Mouse (Mus musculus) hindbrain, embryonic 14.5 days (tissue): ENCODE data around the gene Faf1. TPM values are rescaled to one million over a fixed set of nuclear protein-coding genes. Genes with fewer than 3 reads are reported as not detected.

ENCODE experiments used
- ATAC-seq: fragments of 200-750 bp; cut with Nextera tagmentation; 2 replicates; pipeline ENCODE4 v1.8.0; 2017; ENCODE audit warnings: moderate number of reproducible peaks, mild to moderate bottlenecking, moderate TSS enrichment, moderate library complexity; ENCODE audit not compliant: low FRiP score
- DNase-seq: peaks from one replicate; pipeline ENCODE4 v3.0.0-alpha.2; 2015; ENCODE audit warnings: low spot score
- H3K27ac ChIP-seq: fragments of 300-500 bp; sonication (generic); 2 replicates; pipeline ENCODE4 v1.5.1; 2014; ENCODE audit warnings: mild to moderate bottlenecking, moderate library complexity
- H3K27me3 ChIP-seq: fragments of 300-500 bp; sonication (generic); 2 replicates; pipeline ENCODE4 v1.6.1; 2014; ENCODE audit warnings: mild to moderate bottlenecking, low read length, mixed read lengths; ENCODE audit not compliant: control insufficient read depth, insufficient read depth
- H3K36me3 ChIP-seq: fragments of 300-500 bp; sonication (generic); replicated peaks from 2 replicates; pipeline ENCODE4 v1.6.1; 2014; ENCODE audit not compliant: control insufficient read depth, insufficient read depth
- H3K4me1 ChIP-seq: fragments of 300-500 bp; sonication (generic); replicated peaks from 2 replicates; pipeline ENCODE4 v1.6.1; 2014; ENCODE audit warnings: antibody characterized with exemption, low read length, mixed read lengths; ENCODE audit not compliant: control insufficient read depth, insufficient read depth
- H3K4me2 ChIP-seq: fragments of 300-500 bp; sonication (generic); replicated peaks from 2 replicates; pipeline ENCODE4 v1.6.1; 2014; ENCODE audit warnings: mild to moderate bottlenecking, moderate library complexity
- H3K4me3 ChIP-seq: fragments of 300-500 bp; sonication (generic); replicated peaks from 2 replicates; pipeline ENCODE4 v1.5.1; 2014; ENCODE audit warnings: mild to moderate bottlenecking, low read length
- H3K9ac ChIP-seq: fragments of 300-500 bp; sonication (generic); 2 replicates; pipeline ENCODE4 v1.6.1; 2014
- H3K9me3 ChIP-seq: fragments of 300-500 bp; sonication (generic); 2 replicates; pipeline ENCODE4 v1.6.1; 2016; ENCODE audit warnings: low read length; ENCODE audit not compliant: control insufficient read depth
- WGBS: fragments of 180-500 bp; shearing (Covaris S2); extraction: QIAGEN DNeasy Blood & Tissue Kit; methylation state at CpG from one replicate; pipeline ENCODE4 v1.1.7; 2014; 5-methylcytosine and 5-hydroxymethylcytosine counted together
- polyA plus RNA-seq: library from polyadenylated mRNA; unstranded; fragments of >200 nt; fragmentation: Nextera tagmentation; extraction: Ambion mirVana; gene quantifications from 2 replicates; pipeline ENCODE4 v1.2.1, GENCODE M21; 2014

Gene Faf1
- polyA plus RNA-seq, 1 experiment from 2014 or later: 47.1 TPM

- Histone ChIP-seq H3K4me3 (no peak overlapping the region), H3K4me1 (no peaks in the 10 kb centered on the region), H3K9me3 (no peaks in the 10 kb centered on the region), H3K36me3 (peaks cover 5% of the 10 kb centered on the region; the same call in 1 of the 2 replicates), H3K9ac (no peak overlapping the region), H3K27ac (no peak overlapping the region), H3K27me3 (no peaks in the 10 kb centered on the region), H3K4me2 (no peak overlapping the region)
- 70% methylated on average over 1 of the region's 1 CpGs for WGBS
- ATAC-seq (no peak), DNase-seq (no peak)
Measured at GRCm38 (mm10) chr4:109735754-109736153, 59.4 kb downstream of the Faf1 start.

GRCm38 (mm10) chr4:109743984-109744383 lies 67.6 kb downstream of the Faf1 start:
- no peak for DNase-seq

GRCm38 (mm10) chr4:109759031-109759430 lies 82.6 kb downstream of the Faf1 start:
- H3K9me3 ChIP-seq: no peaks in the 10 kb centered on the region
- no peak for ATAC-seq
- no peak overlapping the region for H3K27ac ChIP-seq
- H3K4me3 ChIP-seq: no peak overlapping the region
- no peaks in the 10 kb centered on the region for H3K36me3 ChIP-seq
- peak; percentile 80 for DNase-seq
- WGBS: 24% methylated on average over 2 of the region's 2 CpGs
- H3K9ac ChIP-seq: no peak overlapping the region
- H3K27me3 ChIP-seq: no peaks in the 10 kb centered on the region
- no peak overlapping the region for H3K4me2 ChIP-seq
- no peaks in the 10 kb centered on the region for H3K4me1 ChIP-seq

More at GRCm38 (mm10) chr4:109743984-109744383, 67.6 kb downstream of the Faf1 start:
- no peak for ATAC-seq
- Histone ChIP-seq H3K36me3 (no peaks in the 10 kb centered on the region), H3K27ac (no peak overlapping the region), H3K9me3 (no peaks in the 10 kb centered on the region), H3K4me2 (no peak overlapping the region), H3K9ac (no peak overlapping the region), H3K4me3 (no peak overlapping the region), H3K4me1 (no peaks in the 10 kb centered on the region), H3K27me3 (no peaks in the 10 kb centered on the region)
- WGBS: 74% methylated on average over 2 of the region's 2 CpGs

- no peaks in the 10 kb centered on the region for H3K9me3 ChIP-seq
- H3K36me3 ChIP-seq: no peaks in the 10 kb centered on the region
- H3K4me1 ChIP-seq: no peaks in the 10 kb centered on the region
- no peak for ATAC-seq
- no peak for DNase-seq
- no peak overlapping the region for H3K27ac ChIP-seq
- H3K4me2 ChIP-seq: no peak overlapping the region
- no peak overlapping the region for H3K9ac ChIP-seq
- no peaks in the 10 kb centered on the region for H3K27me3 ChIP-seq
- WGBS: 69% methylated on average over 2 of the region's 2 CpGs
- H3K4me3 ChIP-seq: no peak overlapping the region
Measured at GRCm38 (mm10) chr4:109759901-109760300, 83.5 kb downstream of the Faf1 start.

- no peaks in the 10 kb centered on the region for H3K27me3 ChIP-seq
- H3K27ac ChIP-seq: no peak overlapping the region
- whole genome bisulfite sequencing: 86% methylated on average over 3 of the region's 3 CpGs
- no peak for ATAC-seq
- no peaks in the 10 kb centered on the region for H3K36me3 ChIP-seq
- no peak overlapping the region for H3K4me2 ChIP-seq
- H3K9ac ChIP-seq: no peak overlapping the region
- DNase-seq: no peak
- no peak overlapping the region for H3K4me3 ChIP-seq
- no peaks in the 10 kb centered on the region for H3K9me3 ChIP-seq
- H3K4me1 ChIP-seq: no peaks in the 10 kb centered on the region
Measured at GRCm38 (mm10) chr4:109760501-109760900, 84.1 kb downstream of the Faf1 start.

GRCm38 (mm10) chr4:109762768-109763501 lies 86.5 kb downstream of the Faf1 start:
- Histone ChIP-seq H3K36me3 (no peaks in the 10 kb centered on the region), H3K4me3 (no peak overlapping the region), H3K27me3 (no peaks in the 10 kb centered on the region), H3K4me2 (peak overlapping the region; percentile 22; the same call in 1 of the 2 replicates), H3K9me3 (no peaks in the 10 kb centered on the region), H3K27ac (no peak overlapping the region), H3K4me1 (no peaks in the 10 kb centered on the region), H3K9ac (no peak overlapping the region)
- DNase-seq (peak; percentile 51), ATAC-seq (peak; percentile 60; the same call in 1 of the 2 replicates)
- WGBS: 18% methylated on average over 7 of the region's 7 CpGs

GRCm38 (mm10) chr4:109769071-109769470 lies 92.7 kb downstream of the Faf1 start:
- Histone ChIP-seq H3K4me3 (no peak overlapping the region), H3K27me3 (no peaks in the 10 kb centered on the region), H3K9ac (no peak overlapping the region), H3K36me3 (no peaks in the 10 kb centered on the region; the same call in 1 of the 2 replicates), H3K9me3 (no peaks in the 10 kb centered on the region), H3K27ac (no peak overlapping the region), H3K4me2 (no peak overlapping the region), H3K4me1 (no peaks in the 10 kb centered on the region)
- WGBS: 95% methylated on average over 1 of the region's 1 CpGs
- no peak for ATAC-seq
- no peak for DNase-seq

- H3K27me3 ChIP-seq: no peaks in the 10 kb centered on the region
- 87% methylated on average over 4 of the region's 4 CpGs for WGBS
- no peak overlapping the region for H3K9ac ChIP-seq
- ATAC-seq (no peak), DNase-seq (no peak)
- H3K4me1 ChIP-seq: no peaks in the 10 kb centered on the region
- no peak overlapping the region for H3K4me3 ChIP-seq
- H3K9me3 ChIP-seq: no peaks in the 10 kb centered on the region
- H3K4me2 ChIP-seq: no peak overlapping the region
- H3K27ac ChIP-seq: no peak overlapping the region
- no peaks in the 10 kb centered on the region for H3K36me3 ChIP-seq
Measured at GRCm38 (mm10) chr4:109782577-109783114, 106.3 kb downstream of the Faf1 start.

GRCm38 (mm10) chr4:109789347-109790001 lies 113.1 kb downstream of the Faf1 start:
- Histone ChIP-seq H3K9ac (no peak overlapping the region), H3K4me1 (peaks cover 5% of the 10 kb centered on the region; the same call in 1 of the 2 replicates), H3K9me3 (no peaks in the 10 kb centered on the region), H3K36me3 (no peaks in the 10 kb centered on the region), H3K27me3 (no peaks in the 10 kb centered on the region), H3K4me3 (no peak overlapping the region), H3K27ac (no peak overlapping the region), H3K4me2 (no peak overlapping the region)
- 24% methylated on average over 4 of the region's 4 CpGs for WGBS
- DNase-seq (no peak), ATAC-seq (no peak)
